In the genomic region with DNA sequence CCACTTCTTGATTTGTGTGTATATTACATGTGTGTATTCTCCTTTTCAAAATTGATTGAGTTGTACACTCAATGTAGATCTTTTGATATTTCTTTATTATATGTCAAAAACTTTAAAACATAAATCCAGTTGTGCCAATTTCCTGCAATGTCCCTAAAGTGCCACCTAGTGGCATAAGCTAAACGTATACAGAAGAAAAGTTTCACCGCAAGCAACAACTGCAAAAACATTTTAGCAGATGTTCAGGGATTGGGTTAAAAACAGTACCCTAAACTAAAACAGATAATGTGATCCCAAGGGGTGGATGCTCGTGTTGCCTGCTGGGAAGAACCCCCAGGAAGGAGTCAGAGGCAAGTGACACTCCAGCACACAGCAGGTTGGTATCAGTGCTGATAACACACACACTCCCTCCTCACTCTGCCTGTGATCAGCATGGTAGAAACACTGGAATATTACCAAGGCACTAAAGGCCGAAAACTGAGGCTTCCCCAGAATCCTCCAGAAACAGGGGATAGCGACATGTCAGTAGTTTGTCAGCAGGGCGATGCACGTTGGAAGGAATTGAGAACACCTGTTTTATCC, we compare ENCODE assay signal across 14 mouse cellular contexts.
DNase-seq lines count a peak whose midpoint lies in the region; ATAC-seq and TF ChIP-seq lines count a peak whose summit lies in the region.
"Had no signal": no experiment of that assay in that cellular context is flagged by ENCODE, and none has a peak within 500 bp of the region (broad histone marks: within the 10 kb centered on the region; RNA-seq: fewer than 3 reads in every experiment).

No protein-coding gene starts in this region.

- H3K9ac ChIP-seq in heart, adult 2 months (ENCODE audit: low read depth, low read length), result no peak overlapping the region
- no peak overlapping the region for H3K9ac ChIP-seq in liver, embryonic 11.5 days (ENCODE audit: low read depth, low read length)
- H3K9ac ChIP-seq in MEL (ENCODE audit: control insufficient read depth, low read depth, low read length, poor library complexity, severe bottlenecking), result no peak overlapping the region
- no peak overlapping the region for H3K9ac ChIP-seq in liver, embryonic 15.5 days
- H3K9ac ChIP-seq: hindbrain, embryonic 12.5 days; stomach, embryonic 15.5 days had no signal

- TF ChIP-seq POLR2A in heart, adult 2 months (IDR thresholded peaks at IDR 0.05; ENCODE audit: insufficient read depth, low read depth, low read length), result no peak
- no peak for TF ChIP-seq POLR2A in MEL (IDR thresholded peaks at IDR 0.05; ENCODE audit: control insufficient read depth in 1 of 2, insufficient read depth in 1 of 2, low read depth in 1 of 2, low read length in 2 of 2, poor library complexity in 1 of 2)

- peak; percentile 93 for TF ChIP-seq RAD21 in MEL (IDR thresholded peaks at IDR 0.05; ENCODE audit: low read depth, low read length)

- no peak for TF ChIP-seq EP300 in heart, adult 2 months (IDR thresholded peaks at IDR 0.05; ENCODE audit: insufficient read depth, low read depth, low read length)
- peak; percentile 53 to 54; a peak in 2 of 4 replicates for TF ChIP-seq EP300 in MEL (IDR thresholded peaks at IDR 0.05; ENCODE audit: low read depth in 1 of 2, low read length in 2 of 2)

- no peaks in the 10 kb centered on the region for H3K27me3 ChIP-seq in heart, adult 2 months (ENCODE audit: control insufficient read depth, insufficient read depth, low read length)
- no peaks in the 10 kb centered on the region for H3K27me3 ChIP-seq in heart, embryonic 10.5 days (ENCODE audit: insufficient read depth, poor library complexity, severe bottlenecking)
- peaks cover 3% of the 10 kb centered on the region; the same call in 1 of the 2 replicates for H3K27me3 ChIP-seq in liver, embryonic 11.5 days (replicated peaks; ENCODE audit: control insufficient read depth, insufficient read depth, low read length)
- H3K27me3 ChIP-seq in MEL (ENCODE audit: control insufficient read depth in 1 of 2, insufficient read depth in 2 of 2, low read length in 2 of 2), result no peaks in the 10 kb centered on the region
- H3K27me3 ChIP-seq in liver, embryonic 15.5 days, result no peaks in the 10 kb centered on the region; the same call in 1 of the 2 replicates
- H3K27me3 ChIP-seq: stomach, embryonic 15.5 days had no signal

- H3K4me3 ChIP-seq in heart, adult 2 months, result no peak overlapping the region
- no peak overlapping the region for H3K4me3 ChIP-seq in heart, embryonic 10.5 days
- no peak overlapping the region for H3K4me3 ChIP-seq in liver, embryonic 11.5 days (ENCODE audit: low read depth, low read length)
- H3K4me3 ChIP-seq in MEL (ENCODE audit: control insufficient read depth in 1 of 2, insufficient read depth in 1 of 2, low read depth in 2 of 2, low read length in 2 of 2), result no peak overlapping the region
- H3K4me3 ChIP-seq in liver, embryonic 15.5 days (replicated peaks), result no peak overlapping the region
- H3K4me3 ChIP-seq: erythroblast, embryonic 14.5 days; hindbrain, embryonic 12.5 days; stomach, embryonic 15.5 days had no signal

- H3K9me3 ChIP-seq in heart, embryonic 10.5 days, result no peaks in the 10 kb centered on the region
- H3K9me3 ChIP-seq in liver, embryonic 11.5 days (ENCODE audit: control insufficient read depth, low read length), result no peaks in the 10 kb centered on the region
- no peaks in the 10 kb centered on the region for H3K9me3 ChIP-seq in MEL (replicated peaks; ENCODE audit: insufficient read depth, low read length)
- no peaks in the 10 kb centered on the region for H3K9me3 ChIP-seq in liver, embryonic 15.5 days (replicated peaks)
- H3K9me3 ChIP-seq: hindbrain, embryonic 12.5 days; stomach, embryonic 15.5 days had no signal

- WGBS in heart, adult 2 months, result 50% methylated on average over 7 of the region's 7 CpGs
- WGBS in heart, embryonic 10.5 days, result 43% methylated on average over 7 of the region's 7 CpGs
- WGBS in liver, embryonic 11.5 days, result 59% methylated on average over 7 of the region's 7 CpGs
- 50% methylated on average over 7 of the region's 7 CpGs for WGBS in liver, embryonic 15.5 days (ENCODE audit: insufficient replicate concordance)

- no peaks in the 10 kb centered on the region for H3K79me2 ChIP-seq in heart, adult 2 months (replicated peaks; ENCODE audit: control insufficient read depth, insufficient read depth, low read length)
- H3K79me2 ChIP-seq in MEL (ENCODE audit: control insufficient read depth, insufficient read depth, low read length, poor library complexity), result no peaks in the 10 kb centered on the region

- H3K36me3 ChIP-seq in heart, adult 2 months (ENCODE audit: control insufficient read depth, insufficient read depth, low read length), result no peaks in the 10 kb centered on the region
- no peaks in the 10 kb centered on the region for H3K36me3 ChIP-seq in heart, embryonic 10.5 days
- H3K36me3 ChIP-seq in liver, embryonic 11.5 days (ENCODE audit: control insufficient read depth, insufficient read depth, low read length), result no peaks in the 10 kb centered on the region
- H3K36me3 ChIP-seq in MEL (ENCODE audit: control insufficient read depth in 1 of 2, insufficient read depth in 2 of 2, low read length in 2 of 2), result peaks cover 0 to 45% of the 10 kb centered on the region in 2 experiments; a peak in 2 of 4 replicates
- no peaks in the 10 kb centered on the region for H3K36me3 ChIP-seq in liver, embryonic 15.5 days (replicated peaks)
- H3K36me3 ChIP-seq: hindbrain, embryonic 12.5 days; stomach, embryonic 15.5 days had no signal

- H3K4me1 ChIP-seq in heart, adult 2 months (ENCODE audit: control insufficient read depth, insufficient read depth, low read length), result no peaks in the 10 kb centered on the region
- H3K4me1 ChIP-seq in heart, embryonic 10.5 days, result no peaks in the 10 kb centered on the region
- no peaks in the 10 kb centered on the region for H3K4me1 ChIP-seq in liver, embryonic 11.5 days (replicated peaks; ENCODE audit: control insufficient read depth, insufficient read depth, low read length)
- H3K4me1 ChIP-seq in MEL (ENCODE audit: control insufficient read depth in 1 of 2, insufficient read depth in 2 of 2, low read length in 2 of 2), result peaks cover 24 to 26% of the 10 kb centered on the region in 2 experiments
- peaks cover 21% of the 10 kb centered on the region for H3K4me1 ChIP-seq in liver, embryonic 15.5 days (replicated peaks)
- H3K4me1 ChIP-seq: hindbrain, embryonic 12.5 days; stomach, embryonic 15.5 days had no signal

- no peak overlapping the region for H3K4me2 ChIP-seq in liver, embryonic 11.5 days
- no peak overlapping the region for H3K4me2 ChIP-seq in liver, embryonic 15.5 days
- H3K4me2 ChIP-seq: hindbrain, embryonic 12.5 days; stomach, embryonic 15.5 days had no signal

- intact Hi-C loops in heart, adult 2 months (cut with DNase I), result loop anchor here (5.0 to 10.0 kb wide), 3 partner anchors 177 to 579 kb away; no protein-coding TSS in a partner anchor

- peak; percentile 63 for TF ChIP-seq CTCF in heart, adult 2 months (IDR thresholded peaks at IDR 0.05)
- TF ChIP-seq CTCF in MEL (IDR thresholded peaks at IDR 0.05 in 2 of 3, conservative IDR thresholded peaks at IDR 0.05 in 1 of 3; ENCODE audit: control insufficient read depth in 1 of 3, insufficient read depth in 1 of 3, low read depth in 2 of 3, low read length in 3 of 3, poor library complexity in 1 of 3, severe bottlenecking in 1 of 3), result peak; percentile 5 to 78 (median 57); a peak in 5 of 6 replicates

- DNase-seq in heart, adult 2 months, result no peak
- no peak for DNase-seq in heart, embryonic 10.5 days (ENCODE audit: low spot score)
- DNase-seq in liver (peak; percentile 10), MEL (ENCODE audit: low read depth, low spot score) (peak; percentile 67), adipocyte (ENCODE audit: low spot score) (no peak)
- DNase-seq in liver, embryonic 11.5 days (ENCODE audit: low spot score), result no peak
- no peak for DNase-seq in ovary, postnatal 14 days (ENCODE audit: low spot score)
- DNase-seq: cerebellum, postnatal 14 days; kidney, postnatal 10 days; lung, postnatal 10 days had no signal

- no peak overlapping the region for H3K27ac ChIP-seq in heart, adult 2 months
- no peak overlapping the region for H3K27ac ChIP-seq in heart, embryonic 10.5 days
- H3K27ac ChIP-seq in liver, embryonic 11.5 days (ENCODE audit: low read depth, low read length), result no peak overlapping the region
- H3K27ac ChIP-seq in MEL (ENCODE audit: control insufficient read depth, low read depth, low read length), result peak overlapping the region; percentile 42
- H3K27ac ChIP-seq in liver, embryonic 15.5 days (replicated peaks), result no peak overlapping the region
- H3K27ac ChIP-seq: hindbrain, embryonic 12.5 days; stomach, embryonic 15.5 days had no signal

- ATAC-seq in liver, embryonic 11.5 days (replicated peaks; ENCODE audit: low FRiP score), result no peak; the same call in 1 of the 2 replicates
- ATAC-seq in liver, embryonic 15.5 days (ENCODE audit: insufficient read depth), result peak; percentile 60; the same call in 1 of the 2 replicates

TF ChIP-seq in MEL, 35 proteins besides CTCF, POLR2A, EP300 and RAD21:
- no peak for TF ChIP-seq CHD2 (IDR thresholded peaks at IDR 0.05; ENCODE audit: low read length)
- TF ChIP-seq E2F4 (IDR thresholded peaks at IDR 0.05; ENCODE audit: borderline replicate concordance, low read depth, low read length), result no peak
- no peak for TF ChIP-seq USF2 (IDR thresholded peaks at IDR 0.05; ENCODE audit: borderline replicate concordance in 1 of 2, insufficient read depth in 1 of 2, low read depth in 1 of 2, low read length in 2 of 2)
- TF ChIP-seq GATA1 (IDR thresholded peaks at IDR 0.05; ENCODE audit: low read depth, low read length), result peak; percentile 77
- TF ChIP-seq SMC3 (IDR thresholded peaks at IDR 0.05; ENCODE audit: low read depth, low read length), result peak; percentile 80
- TF ChIP-seq ZC3H11A (IDR thresholded peaks at IDR 0.05; ENCODE audit: low read depth, low read length), result peak; percentile 84
- peak; percentile 52 for TF ChIP-seq ETS1 (IDR thresholded peaks at IDR 0.05; ENCODE audit: low read depth, low read length)
- TF ChIP-seq SIN3A (IDR thresholded peaks at IDR 0.05; ENCODE audit: low read length), result 0 out of 2 replicates have a peak, but pooled peaks have one; percentile 47
- TF ChIP-seq MXI1 (IDR thresholded peaks at IDR 0.05; ENCODE audit: low read depth, low read length), result 0 out of 2 replicates have a peak, but pooled peaks have one; percentile 30

Comparison
In these comparisons a context has a peak if more than half of its experiments do, and no peak if none do; other contexts are left out.
1. DNase-seq: peak in liver (single experiment) and MEL (single experiment); none in heart, adult 2 months (0 of 2), heart, embryonic 10.5 days (single experiment), liver, embryonic 11.5 days (single experiment), ovary, postnatal 14 days (single experiment) and adipocyte (single experiment).